Mouse (Mus musculus) small intestine, adult 2 months (tissue): ENCODE results near the gene Igf2bp1.

Source experiments
- CTCF ChIP-seq: fragments of 200-500 bp; IDR thresholded peaks from 2 replicates; pipeline ENCODE4 v1.5.1; 2012; ENCODE audit warnings: low read depth, mild to moderate bottlenecking, control low read depth, inconsistent platforms, low read length, moderate library complexity, mixed read lengths; ENCODE audit not compliant: insufficient replicate concordance, insufficient read length; ENCODE audit errors: extremely low read depth
- POLR2A ChIP-seq: fragments of 200-500 bp; IDR thresholded peaks from 2 replicates; pipeline ENCODE4 v1.6.1; 2012; ENCODE audit warnings: low read depth, mild to moderate bottlenecking, control low read depth, inconsistent platforms, low read length, moderate library complexity

DNA sequence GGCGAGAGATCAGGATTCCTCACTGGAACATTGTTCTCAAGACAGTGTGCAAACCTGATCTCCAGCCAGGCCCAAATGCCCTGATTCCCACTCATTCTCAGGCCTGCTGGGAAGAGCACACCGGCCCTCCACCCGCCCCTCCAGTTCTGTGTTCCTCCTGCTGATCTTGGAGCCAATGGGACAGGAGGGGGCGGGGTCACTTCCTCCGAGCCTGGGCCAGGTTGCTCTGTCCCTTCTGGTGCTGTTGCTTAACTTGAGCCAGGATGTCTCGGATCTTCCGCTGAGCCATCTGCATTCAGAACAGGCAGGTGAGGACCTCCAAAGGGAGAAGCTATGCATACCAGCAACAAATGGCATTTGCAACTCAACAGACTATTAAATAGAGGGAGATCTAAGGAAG is 42.4 kb downstream of the Igf2bp1 start:
- TF ChIP-seq CTCF (no peak), POLR2A (no peak)
